Mouse (Mus musculus) midbrain, embryonic 15.5 days (tissue): ENCODE results near the gene Gm45623. TPM values are rescaled to one million over a fixed set of nuclear protein-coding genes. Genes with fewer than 3 reads are reported as not detected.

Experiments used
- ATAC-seq: fragments of 200-750 bp; cut with Nextera tagmentation; replicated peaks from 2 replicates; pipeline ENCODE4 v1.8.0; 2017; ENCODE audit warnings: moderate TSS enrichment
- H3K27ac ChIP-seq: fragments of 300-500 bp; sonication (generic); 2 replicates; pipeline ENCODE4 v1.5.1; 2015; ENCODE audit warnings: mild to moderate bottlenecking, inconsistent platforms
- H3K27me3 ChIP-seq: fragments of 300-500 bp; sonication (generic); replicated peaks from 2 replicates; pipeline ENCODE4 v1.6.1; 2015; ENCODE audit warnings: inconsistent platforms
- H3K36me3 ChIP-seq: fragments of 300-500 bp; sonication (generic); replicated peaks from 2 replicates; pipeline ENCODE4 v1.6.1; 2015; ENCODE audit warnings: inconsistent platforms
- H3K4me1 ChIP-seq: fragments of 300-500 bp; sonication (generic); 2 replicates; pipeline ENCODE4 v1.6.1; 2015; ENCODE audit warnings: inconsistent platforms
- H3K4me2 ChIP-seq: fragments of 300-500 bp; sonication (generic); 2 replicates; pipeline ENCODE4 v1.6.1; 2015; ENCODE audit warnings: inconsistent platforms, mild to moderate bottlenecking, moderate library complexity
- H3K4me3 ChIP-seq: fragments of 300-500 bp; sonication (generic); 2 replicates; pipeline ENCODE4 v1.5.1; 2015; ENCODE audit warnings: mild to moderate bottlenecking, inconsistent platforms
- H3K9ac ChIP-seq: fragments of 300-500 bp; sonication (generic); 2 replicates; pipeline ENCODE4 v1.6.1; 2015; ENCODE audit warnings: mild to moderate bottlenecking, inconsistent platforms
- H3K9me3 ChIP-seq: fragments of 300-500 bp; sonication (generic); 2 replicates; pipeline ENCODE4 v1.6.1; 2016; ENCODE audit warnings: inconsistent platforms
- WGBS: fragments of 180-500 bp; shearing (Covaris S2); methylation state at CpG from one replicate; pipeline ENCODE4 v1.1.7; 2015; ENCODE audit warnings: mixed read lengths; 5-methylcytosine and 5-hydroxymethylcytosine counted together
- polyA plus RNA-seq: library from polyadenylated mRNA; unstranded; fragments of >200 nt; fragmentation: Nextera tagmentation; extraction: Ambion mirVana; gene quantifications from 2 replicates; pipeline ENCODE4 v1.2.1, GENCODE M21; 2015

Gene Gm45623
- polyA plus RNA-seq, 1 experiment from 2014 or later, result 2.7 TPM

DNA sequence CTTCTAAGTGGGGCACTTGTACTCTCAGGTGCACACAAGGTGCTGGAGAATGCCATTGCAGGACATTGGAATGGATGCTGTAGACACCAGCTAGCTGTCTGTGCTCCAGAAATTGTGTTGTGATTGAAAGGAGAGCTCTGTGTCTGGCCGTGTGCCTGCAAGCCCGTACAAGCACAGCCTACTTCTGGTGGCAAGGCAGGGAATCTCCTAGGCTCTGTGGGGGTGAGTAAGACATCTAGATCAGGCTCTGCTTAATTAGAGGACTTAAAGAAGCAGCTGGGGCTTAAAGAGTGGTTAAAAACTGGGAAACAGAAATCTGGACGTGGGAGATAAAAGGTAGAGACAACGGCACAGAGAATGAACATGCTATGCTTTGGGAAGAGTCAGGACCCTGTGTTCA is 46.0 kb downstream of the Gm45623 start:
- H3K4me1 ChIP-seq, result peaks cover 49% of the 10 kb centered on the region
- no peak overlapping the region for H3K4me2 ChIP-seq
- H3K4me3 ChIP-seq, result no peak overlapping the region
- WGBS, result 60% methylated on average over 4 of the region's 4 CpGs
- no peaks in the 10 kb centered on the region for H3K36me3 ChIP-seq
- no peak for ATAC-seq
- no peaks in the 10 kb centered on the region for H3K27me3 ChIP-seq
- H3K9ac ChIP-seq, result no peak overlapping the region
- no peak overlapping the region for H3K27ac ChIP-seq
- no peaks in the 10 kb centered on the region for H3K9me3 ChIP-seq

DNA sequence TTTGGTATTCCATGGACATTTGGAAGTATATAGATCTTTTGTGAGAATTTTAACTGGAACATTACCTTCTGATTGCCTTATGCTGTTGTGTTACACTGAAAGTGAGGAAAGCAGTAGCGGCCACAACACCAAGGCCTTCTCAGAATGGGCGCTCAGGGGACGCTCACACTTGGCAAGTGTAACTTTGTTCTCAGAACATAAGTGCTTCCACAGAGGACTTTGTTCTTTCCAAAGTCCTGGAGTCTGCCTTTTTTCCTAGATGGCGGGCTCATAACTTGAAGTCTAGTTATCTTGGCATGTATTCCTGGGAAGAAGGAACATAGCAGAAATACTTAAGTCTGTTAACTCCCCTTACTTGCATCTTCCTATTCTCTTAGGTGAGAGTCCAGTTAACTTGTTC is 46.5 kb downstream of the Gm45623 start:
- H3K4me2 ChIP-seq, result no peak overlapping the region
- H3K27me3 ChIP-seq, result no peaks in the 10 kb centered on the region
- H3K4me1 ChIP-seq, result peaks cover 54% of the 10 kb centered on the region
- no peak for ATAC-seq
- 90% methylated on average over 4 of the region's 4 CpGs for WGBS
- H3K9me3 ChIP-seq, result no peaks in the 10 kb centered on the region
- H3K9ac ChIP-seq, result no peak overlapping the region
- no peak overlapping the region for H3K27ac ChIP-seq
- no peak overlapping the region for H3K4me3 ChIP-seq
- H3K36me3 ChIP-seq, result no peaks in the 10 kb centered on the region

DNA sequence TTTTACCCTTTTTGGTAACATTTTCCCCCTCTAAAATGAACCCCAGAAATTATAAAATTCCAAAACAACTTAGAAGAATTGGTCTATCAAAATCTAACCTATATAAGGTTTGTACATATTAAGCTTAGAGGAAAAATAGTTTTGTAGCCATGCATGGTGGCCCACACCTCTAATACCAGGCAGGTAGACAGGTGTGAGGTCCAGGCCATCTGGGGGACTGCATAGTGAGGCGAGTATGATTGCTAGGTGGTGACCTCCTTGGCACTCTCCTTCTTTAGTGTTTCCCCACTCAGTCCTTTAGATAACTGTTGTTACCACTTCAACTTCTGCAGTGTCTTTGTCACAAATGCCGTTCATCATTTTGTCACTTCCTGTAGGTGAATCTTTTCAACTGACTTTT is 49.0 kb downstream of the Gm45623 start:
- WGBS, result 86% methylated on average over 2 of the region's 2 CpGs
- Histone ChIP-seq H3K9me3 (no peaks in the 10 kb centered on the region), H3K36me3 (no peaks in the 10 kb centered on the region), H3K27me3 (no peaks in the 10 kb centered on the region), H3K9ac (no peak overlapping the region), H3K4me3 (peak overlapping the region; percentile 62), H3K27ac (no peak overlapping the region), H3K4me1 (peaks cover 51% of the 10 kb centered on the region), H3K4me2 (peak overlapping the region; percentile 62)
- no peak for ATAC-seq

DNA sequence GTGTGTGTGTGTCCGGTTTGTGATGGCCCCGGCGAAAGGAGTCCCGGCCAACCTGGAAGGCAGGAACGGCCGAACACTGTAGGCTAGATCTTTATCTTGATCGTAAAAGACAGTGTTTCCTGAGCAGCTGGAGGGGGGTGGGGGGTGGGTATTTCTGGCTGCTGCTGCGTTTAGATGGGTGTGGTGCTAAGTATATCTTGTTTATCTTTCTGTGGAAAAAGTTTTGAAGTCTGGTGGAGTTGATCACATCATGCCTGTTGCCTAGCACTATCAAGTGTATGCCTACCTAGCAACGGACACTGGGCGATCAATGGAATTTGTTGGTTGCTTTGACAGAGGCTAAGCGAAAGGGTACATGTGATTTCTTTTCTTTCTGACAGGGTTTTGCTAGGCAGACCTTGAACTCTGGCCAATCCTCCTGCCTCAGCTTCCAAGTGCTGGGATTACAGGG is 49.7 kb downstream of the Gm45623 start:
- no peaks in the 10 kb centered on the region for H3K9me3 ChIP-seq
- H3K4me3 ChIP-seq, result peak overlapping the region; percentile 62
- H3K4me1 ChIP-seq, result peaks cover 49% of the 10 kb centered on the region
- 1% methylated on average over 11 of the region's 11 CpGs for WGBS
- peak overlapping the region; percentile 94 for H3K9ac ChIP-seq
- no peaks in the 10 kb centered on the region for H3K36me3 ChIP-seq
- peak overlapping the region; percentile 99 for H3K27ac ChIP-seq
- peak overlapping the region; percentile 62 for H3K4me2 ChIP-seq
- no peaks in the 10 kb centered on the region for H3K27me3 ChIP-seq
- peak; percentile 13; the same call in 1 of the 2 replicates for ATAC-seq

DNA sequence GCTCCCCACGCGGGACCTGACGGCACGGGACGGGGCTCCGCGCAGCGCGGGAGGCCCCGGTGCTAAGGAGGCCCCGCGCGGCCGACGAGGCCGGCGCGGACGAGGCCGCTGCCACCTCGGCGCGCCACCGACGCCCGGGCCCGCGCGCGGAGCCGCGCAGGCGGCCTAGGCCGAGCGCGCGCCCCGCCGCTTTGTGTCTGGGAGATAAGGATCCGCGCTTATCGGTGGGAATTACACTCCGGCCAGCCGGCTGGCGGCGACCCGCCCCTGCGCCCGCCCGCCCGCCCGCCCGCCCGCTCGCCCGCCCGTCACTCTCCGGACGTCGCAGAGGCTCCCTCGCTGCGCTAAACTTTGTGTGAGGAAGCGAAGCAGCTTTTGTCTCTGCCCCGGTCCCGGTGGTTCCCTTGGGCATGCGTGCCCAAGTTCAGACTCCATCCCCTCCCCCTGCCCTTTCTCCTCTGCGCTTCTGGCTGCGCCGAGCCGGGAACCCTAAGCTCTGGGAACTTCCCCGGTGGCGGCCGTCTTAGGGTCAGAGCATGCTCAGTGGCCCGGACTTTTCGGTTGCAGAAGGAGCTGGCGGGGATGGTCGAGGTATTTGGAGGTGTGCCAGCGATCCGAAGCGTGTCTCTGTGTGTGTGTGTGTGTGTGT is 50.3 kb downstream of the Gm45623 start:
- peak overlapping the region; percentile 94 for H3K9ac ChIP-seq
- H3K4me1 ChIP-seq, result peaks cover 55% of the 10 kb centered on the region
- under 1% methylated on average over 61 of the region's 80 CpGs for WGBS
- H3K27ac ChIP-seq, result peak overlapping the region; percentile 99
- ATAC-seq, result peak; percentile 83
- H3K4me2 ChIP-seq, result peak overlapping the region; percentile 62
- no peaks in the 10 kb centered on the region for H3K36me3 ChIP-seq
- peak overlapping the region; percentile 62 for H3K4me3 ChIP-seq
- no peaks in the 10 kb centered on the region for H3K27me3 ChIP-seq
- no peaks in the 10 kb centered on the region for H3K9me3 ChIP-seq

DNA sequence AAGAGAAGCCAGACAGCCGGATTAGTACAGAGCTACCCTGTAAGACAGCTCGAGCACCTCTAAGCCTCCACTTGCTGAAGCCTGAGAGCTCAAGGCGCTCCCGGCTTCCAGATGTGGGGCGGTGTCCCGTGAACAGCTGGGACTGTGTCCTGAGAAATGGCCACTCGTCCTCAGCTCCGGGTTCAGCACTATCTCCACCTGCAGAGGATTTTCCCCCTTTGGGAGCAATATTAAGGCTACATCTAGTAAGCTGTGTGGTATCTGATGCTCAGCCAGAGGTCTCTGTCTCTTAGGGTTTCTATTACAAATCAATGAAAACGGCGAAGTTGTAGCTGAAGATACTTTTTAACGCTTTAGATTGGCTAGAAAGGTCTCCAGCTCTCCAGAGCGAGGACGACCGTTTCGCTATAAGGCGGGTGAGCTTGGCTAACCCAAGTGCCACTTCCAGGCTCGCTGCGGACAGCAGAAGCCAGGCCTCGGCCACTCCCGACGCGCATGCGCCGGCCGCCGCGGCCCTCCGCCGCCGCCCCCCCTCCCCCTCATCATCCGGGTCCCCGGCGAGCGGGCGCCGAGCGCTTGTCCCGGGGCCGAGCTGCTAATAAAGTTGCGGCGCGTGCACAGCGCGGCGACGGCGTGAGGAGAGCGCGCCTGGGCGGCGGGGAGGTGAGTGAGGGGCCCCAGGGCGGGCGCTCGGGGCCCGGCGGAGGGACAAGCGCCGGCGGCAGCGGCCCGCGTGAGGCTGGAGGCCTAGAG is 51.0 kb downstream of the Gm45623 start, which contains the start of gene Smad5:
Smad5 (plus strand) TSS at position 542 of the 753 bp plus-strand sequence.
- WGBS, result 3% methylated on average over 62 of the region's 62 CpGs
- no peaks in the 10 kb centered on the region for H3K27me3 ChIP-seq

More for the DNA sequence above, 51.0 kb downstream of the Gm45623 start, which contains the start of gene Smad5:
- peak within 1 kb of the TSS; percentile 94 for H3K9ac ChIP-seq
- peak within 1 kb of the TSS; percentile 62 for H3K4me3 ChIP-seq
- no peaks in the 10 kb centered on the region for H3K9me3 ChIP-seq
- ATAC-seq, result peak; percentile 87
- peak within 1 kb of the TSS; percentile 62 for H3K4me2 ChIP-seq
- H3K27ac ChIP-seq, result peak within 1 kb of the TSS; percentile 99
- peaks cover 57% of the 10 kb centered on the region for H3K4me1 ChIP-seq
- no peaks in the 10 kb centered on the region for H3K36me3 ChIP-seq

Other genes with a start within 250 kb of the Gm45623 start
- gene Fbxl21, start 231.4 kb downstream of the Gm45623 start, polyA plus RNA-seq, result 2.4 and 2.7 TPM in 2 replicates
- not detected in 2 replicates for gene Lect2, start 205.3 kb downstream of the Gm45623 start, polyA plus RNA-seq
- 3.6 and 4.4 TPM in 2 replicates for gene Tgfbi, start 144.3 kb downstream of the Gm45623 start, polyA plus RNA-seq
- gene Smad5, start 50.8 kb downstream of the Gm45623 start, polyA plus RNA-seq, result 20.8 and 21.2 TPM in 2 replicates
- 5.0 and 5.9 TPM in 2 replicates for gene Trpc7, start 142.2 kb upstream of the Gm45623 start, polyA plus RNA-seq